Mouse (Mus musculus): Measurements from ENCODE around the gene Flg2.

Flg2 gene

GRCm38 (mm10) chr3:93196978-93197377 lies at the start of gene Flg2:
Gene Flg2, plus strand, starts transcription at chr3:93197278.
- DNase-seq (ENCODE audit: low spot score in 2 of 2): no peak

- no peak for DNase-seq (ENCODE audit: low spot score in 2 of 2)
Observed at GRCm38 (mm10) chr3:93162502-93162901, 34.6 kb upstream of the Flg2 start.

DNA sequence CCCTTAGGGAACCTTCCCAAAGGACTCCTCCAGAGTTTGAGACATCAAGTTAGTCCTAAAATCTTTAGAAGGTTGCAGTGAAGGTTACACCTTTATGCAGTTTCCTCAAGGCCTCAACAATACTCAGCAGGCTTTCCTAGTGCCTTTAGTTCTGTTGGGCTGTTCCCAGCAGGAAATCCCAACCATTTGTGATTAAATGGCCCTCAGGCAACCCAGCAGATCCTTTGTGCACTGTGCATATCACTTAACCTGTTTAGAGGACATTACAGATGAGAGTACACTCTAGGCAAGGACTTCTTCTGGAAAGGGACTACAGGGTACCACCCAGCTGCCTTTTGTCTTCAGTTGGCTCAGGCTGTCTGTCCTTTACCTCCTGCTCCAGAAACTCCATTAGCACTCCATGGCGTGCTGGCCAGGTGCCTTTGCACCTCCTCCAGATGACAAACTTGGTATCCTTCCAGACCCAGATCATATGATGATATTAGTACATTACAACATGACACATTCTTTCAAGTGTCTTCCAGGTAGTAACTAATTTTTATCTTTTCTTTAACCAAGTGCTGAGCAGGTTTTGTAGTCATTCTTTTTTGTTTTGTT lies 34.0 kb upstream of the Flg2 start:
- no peak for DNase-seq (ENCODE audit: low spot score in 2 of 2)

DNA sequence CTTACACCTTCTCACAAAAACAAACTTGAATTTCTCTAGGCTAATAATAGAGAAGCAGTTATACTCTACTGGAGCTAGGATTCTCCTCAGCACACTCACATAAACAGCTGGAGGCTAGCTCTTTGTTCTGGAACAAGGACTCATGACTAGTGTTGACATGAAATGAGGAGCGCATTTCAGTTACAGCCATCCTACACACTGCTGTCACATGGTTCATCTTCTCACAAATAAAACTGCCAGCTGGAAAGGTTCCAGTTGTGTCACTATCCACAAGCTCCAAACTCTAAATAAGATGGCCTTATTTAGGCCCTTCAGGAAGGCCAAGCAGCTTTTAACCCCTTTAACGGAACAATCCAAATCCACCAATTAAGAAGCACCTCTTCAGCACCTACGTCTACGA lies 16.2 kb upstream of the Flg2 start:
- DNase-seq (ENCODE audit: low spot score in 2 of 2): no peak

GRCm38 (mm10) chr3:93201955-93202354 lies 4.9 kb downstream of the Flg2 start:
- no peak for DNase-seq (ENCODE audit: low spot score in 2 of 2)

DNA sequence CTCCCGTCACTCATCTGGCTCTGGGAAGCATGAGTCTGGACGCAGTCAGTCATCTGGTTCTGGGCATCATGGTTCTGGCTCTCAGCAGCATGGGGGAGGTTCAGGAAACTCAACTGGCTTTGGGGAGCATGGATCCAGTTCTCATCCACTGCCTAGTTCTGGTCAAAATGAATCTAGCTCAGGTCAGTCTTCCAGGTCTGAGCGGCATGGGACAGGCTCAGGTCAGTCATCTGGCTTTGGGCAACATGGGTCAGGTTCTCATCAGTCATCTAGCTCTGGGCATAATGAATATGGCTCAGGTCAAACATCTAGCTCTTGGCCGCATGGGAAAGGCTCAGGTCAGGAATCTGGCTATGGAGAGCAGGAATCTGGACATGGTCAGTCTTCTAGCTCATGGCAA lies 5.4 kb downstream of the Flg2 start:
- DNase-seq (ENCODE audit: low spot score in 2 of 2): no peak
